Mouse (Mus musculus) heart, adult 8-10 months (tissue): ENCODE measurements around the gene Bcap31. TPM values are rescaled to one million over a fixed set of nuclear protein-coding genes. Genes with fewer than 3 reads are reported as not detected.

Experiments
- total RNA-seq, 4 experiments: library from RNA; stranded (reverse); gene quantifications; 2 replicates each; pipeline ENCODE4 v1.2.4; 2022

Gene Bcap31
- total RNA-seq, 4 experiments from 2014 or later = 65.8 to 86.6 (median 78.8) TPM

Other genes starting within 250 kb of the Bcap31 start
- 100 to 1,000 TPM; 152 to 198 (median 182) TPM for gene Bgn, start 232.6 kb downstream of the Bcap31 start, total RNA-seq
- gene Atp2b3, start 213.1 kb downstream of the Bcap31 start, total RNA-seq = under 1 TPM; 0.16 to 0.53 (median 0.21) TPM
- gene Dusp9, start 76.8 kb downstream of the Bcap31 start, total RNA-seq = under 1 TPM in 1 of 4 experiments, not detected in 3; 0.19 TPM
- 1 to 10 TPM; 5.2 to 9.5 (median 8.1) TPM for gene Pnck, start 56.1 kb downstream of the Bcap31 start, total RNA-seq
- 100 to 1,000 TPM; 157 to 195 (median 180) TPM for gene Slc6a8, start 43.0 kb downstream of the Bcap31 start, total RNA-seq
- 10 to 100 TPM; 26.6 to 29.7 (median 28.2) TPM for gene Abcd1, start 422 bp upstream of the Bcap31 start, total RNA-seq
- 1 to 10 TPM; 1.6 to 1.9 (median 1.7) TPM for gene Plxnb3, start 40.9 kb upstream of the Bcap31 start, total RNA-seq
- gene Srpk3, start 58.2 kb upstream of the Bcap31 start, total RNA-seq = 10 to 100 TPM; 23.9 to 31.6 (median 30.8) TPM
- gene Idh3g, start 70.7 kb upstream of the Bcap31 start, total RNA-seq = 100 to 1,000 TPM; 702 to 775 (median 723) TPM
- gene Ssr4, start 70.9 kb upstream of the Bcap31 start, total RNA-seq = 10 to 100 TPM; 75.9 to 94.2 (median 84.8) TPM
- gene Pdzd4, start 108.8 kb upstream of the Bcap31 start, total RNA-seq = 1 to 10 TPM; 1.2 to 1.7 (median 1.6) TPM
- not detected for gene Avpr2, start 175.9 kb upstream of the Bcap31 start, total RNA-seq
- 1 to 10 TPM; 3.3 to 5.3 (median 4.2) TPM for gene L1cam, start 179.9 kb upstream of the Bcap31 start, total RNA-seq
- 1 to 10 TPM in 2 of 4 experiments, under 1 TPM in 2; 0.47 to 2.9 (median 1.3) TPM for gene Arhgap4, start 205.7 kb upstream of the Bcap31 start, total RNA-seq
- gene Naa10, start 205.8 kb upstream of the Bcap31 start, total RNA-seq = 10 to 100 TPM; 46.4 to 59.7 (median 56.5) TPM
- gene Renbp, start 214.7 kb upstream of the Bcap31 start, total RNA-seq = 1 to 10 TPM; 4.9 to 7.5 (median 6.1) TPM